Mouse (Mus musculus) brain, embryonic 18.5 days (tissue): ENCODE data around the gene Dnmbp.

Experiments
- DNase-seq: peaks from one replicate; pipeline ENCODE4 v3.0.0-alpha.2; 2012; ENCODE audit warnings: low read depth, low spot score

Gene Dnmbp

GRCm38 (mm10) chr19:43912775-43913486 is 27.1 kb downstream of the Dnmbp start:
- DNase-seq: no peak

- DNase-seq: no peak
Observed at GRCm38 (mm10) chr19:43906492-43906891, 33.5 kb downstream of the Dnmbp start.

GRCm38 (mm10) chr19:43905985-43906384 is 34.0 kb downstream of the Dnmbp start:
- DNase-seq: no peak

GRCm38 (mm10) chr19:43905136-43905535 is 34.9 kb downstream of the Dnmbp start:
- no peak for DNase-seq

- DNase-seq: no peak
Observed at GRCm38 (mm10) chr19:43904327-43904726, 35.7 kb downstream of the Dnmbp start.

GRCm38 (mm10) chr19:43902887-43903286 is 37.1 kb downstream of the Dnmbp start:
- no peak for DNase-seq

- no peak for DNase-seq
Observed at GRCm38 (mm10) chr19:43900690-43901089, 39.3 kb downstream of the Dnmbp start.

- DNase-seq: no peak
Observed at GRCm38 (mm10) chr19:43898547-43898946, 41.4 kb downstream of the Dnmbp start.

- DNase-seq: no peak
Observed at GRCm38 (mm10) chr19:43896441-43896840, 43.5 kb downstream of the Dnmbp start.

- DNase-seq: no peak
Observed at GRCm38 (mm10) chr19:43895951-43896350, 44.0 kb downstream of the Dnmbp start.

GRCm38 (mm10) chr19:43894821-43895220 is 45.2 kb downstream of the Dnmbp start:
- DNase-seq: no peak

GRCm38 (mm10) chr19:43894070-43894469 is 45.9 kb downstream of the Dnmbp start:
- DNase-seq: no peak

- no peak for DNase-seq
Observed at GRCm38 (mm10) chr19:43890487-43890886, 49.5 kb downstream of the Dnmbp start.

- no peak for DNase-seq
Observed at GRCm38 (mm10) chr19:43887725-43888124, 52.3 kb downstream of the Dnmbp start.

- no peak for DNase-seq
Observed at GRCm38 (mm10) chr19:43887242-43887641, 52.7 kb downstream of the Dnmbp start.

GRCm38 (mm10) chr19:43886371-43887099 is 53.5 kb downstream of the Dnmbp start:
- no peak for DNase-seq

GRCm38 (mm10) chr19:43884668-43885498 is 55.1 kb downstream of the Dnmbp start:
- no peak for DNase-seq

GRCm38 (mm10) chr19:43882895-43883573 is 57.0 kb downstream of the Dnmbp start:
- DNase-seq: no peak

GRCm38 (mm10) chr19:43881615-43882014 is 58.4 kb downstream of the Dnmbp start:
- DNase-seq: no peak

GRCm38 (mm10) chr19:43880420-43880819 is 59.6 kb downstream of the Dnmbp start:
- no peak for DNase-seq

GRCm38 (mm10) chr19:43879401-43880212 is 60.4 kb downstream of the Dnmbp start:
- peak; percentile 42 for DNase-seq
